Mouse (Mus musculus) CD4-positive, CD25-positive, alpha-beta regulatory T cell, adult 2 months (primary cell): ENCODE data around the gene Prox1.

Source experiments
- DNase-seq: peaks from one replicate; pipeline ENCODE4 v3.0.0-alpha.2; 2012; ENCODE audit warnings: low read depth, low spot score

Gene Prox1

GRCm38 (mm10) chr1:190079643-190080275 is 90.8 kb downstream of the Prox1 start:
- DNase-seq: no peak

GRCm38 (mm10) chr1:190076601-190077000 is 93.9 kb downstream of the Prox1 start:
- no peak for DNase-seq
